Mouse (Mus musculus) left cerebral cortex, adult 11 months (tissue): ENCODE measurements around the gene Gcsam.

ENCODE experiments used
- DNase-seq: peaks from one replicate; pipeline ENCODE4 v3.0.0; 2022; ENCODE audit warnings: low spot score

Gene Gcsam

DNA sequence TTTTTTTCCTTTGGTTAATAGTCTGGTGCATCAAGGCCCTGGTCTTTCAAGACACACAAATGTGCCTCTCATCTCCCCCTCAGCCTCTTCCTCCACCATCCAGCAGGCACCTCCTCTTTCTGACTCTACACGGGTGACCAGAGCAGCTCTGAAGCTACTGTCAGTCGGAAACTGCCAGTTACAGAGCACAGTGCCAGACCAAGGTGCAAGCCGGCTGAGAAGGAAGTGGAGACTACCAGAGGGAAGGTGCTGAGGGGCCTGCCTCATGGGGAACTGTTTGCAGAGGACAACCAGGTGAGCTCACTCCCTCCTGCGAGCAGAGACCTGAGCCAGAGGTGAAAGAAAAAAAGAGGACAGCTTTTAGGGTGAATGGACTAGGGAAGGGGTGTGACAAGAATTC is at the start of gene Gcsam:
Gene Gcsam (plus strand): TSS at position 114 of the 400 bp plus-strand sequence.
- DNase-seq = no peak

DNA sequence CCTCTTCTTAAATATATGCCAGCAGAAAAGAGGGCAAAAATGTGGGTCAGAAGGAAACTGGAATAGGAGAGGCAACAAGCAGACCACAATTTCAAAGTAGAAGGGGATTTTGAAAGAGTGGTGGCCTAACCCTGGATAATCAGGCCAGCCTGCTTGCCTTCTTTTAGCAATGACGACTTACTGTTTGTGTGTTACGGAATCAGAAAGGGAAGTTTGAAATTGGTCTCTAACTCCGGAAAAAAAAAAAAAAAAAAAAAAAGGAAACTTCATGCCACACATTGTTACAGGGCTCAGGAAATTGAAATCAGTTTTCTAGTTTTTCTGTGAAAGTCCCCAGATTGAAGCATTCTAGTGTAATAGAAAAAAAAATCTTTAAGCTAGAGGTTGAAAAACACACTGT is 48.4 kb upstream of the Gcsam start:
- no peak for DNase-seq

DNA sequence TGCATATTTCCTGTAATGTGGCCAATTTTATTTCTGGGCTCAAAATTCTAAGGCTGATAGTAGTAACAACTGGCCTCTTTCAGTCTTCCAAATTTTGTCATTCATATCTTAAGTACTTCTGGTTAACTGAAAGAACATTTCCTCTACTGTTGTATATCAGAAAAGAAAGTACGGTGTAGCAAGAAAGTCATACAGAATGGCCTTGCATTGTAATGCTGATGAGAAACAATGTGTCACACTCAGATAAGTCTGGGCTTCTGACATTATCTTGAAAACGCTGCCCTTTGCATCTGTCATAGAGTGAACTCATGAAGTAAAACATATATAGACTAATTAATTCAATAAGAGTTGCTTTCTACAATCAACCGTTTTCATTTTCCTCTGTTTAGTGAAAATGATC is 37.9 kb upstream of the Gcsam start:
- DNase-seq = no peak

DNA sequence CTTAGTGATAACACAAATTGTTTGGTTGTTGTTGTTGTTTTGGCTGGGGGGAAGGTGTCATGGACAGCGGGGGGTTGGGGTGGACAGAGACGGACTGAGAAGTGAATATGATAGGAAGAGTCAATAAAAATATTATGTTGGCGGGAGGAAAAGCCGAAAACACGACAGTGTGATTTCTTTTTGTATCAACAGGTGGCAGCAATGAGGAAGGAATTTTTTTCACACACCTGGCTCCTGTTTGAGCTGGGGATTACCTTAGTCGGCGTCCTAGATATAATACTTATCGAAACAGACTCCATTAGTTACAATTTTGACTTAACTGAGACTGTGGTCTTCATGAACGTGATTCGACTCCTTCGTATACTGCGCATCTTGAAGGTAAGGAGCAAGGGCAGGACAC is 30.3 kb upstream of the Gcsam start:
- no peak for DNase-seq

DNA sequence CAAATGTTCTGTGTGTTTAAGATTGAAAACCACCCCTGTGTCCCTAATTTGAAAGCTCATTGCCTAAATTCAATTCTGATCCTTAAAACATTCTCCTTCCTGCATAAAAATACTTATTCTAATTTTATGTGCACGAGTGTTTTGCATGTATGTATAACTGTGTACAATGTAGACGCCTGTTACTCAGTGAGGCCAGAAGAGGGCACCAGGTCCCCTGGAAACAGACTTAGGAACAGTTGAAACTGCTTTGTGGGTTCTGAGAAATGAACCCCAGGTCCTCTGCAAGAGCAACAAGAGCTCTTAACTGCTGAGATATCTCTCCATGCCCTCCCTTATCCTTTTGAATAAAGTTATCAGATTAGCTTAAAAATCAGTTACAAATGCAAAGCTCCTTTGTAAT is 27.7 kb upstream of the Gcsam start:
- DNase-seq = no peak

DNA sequence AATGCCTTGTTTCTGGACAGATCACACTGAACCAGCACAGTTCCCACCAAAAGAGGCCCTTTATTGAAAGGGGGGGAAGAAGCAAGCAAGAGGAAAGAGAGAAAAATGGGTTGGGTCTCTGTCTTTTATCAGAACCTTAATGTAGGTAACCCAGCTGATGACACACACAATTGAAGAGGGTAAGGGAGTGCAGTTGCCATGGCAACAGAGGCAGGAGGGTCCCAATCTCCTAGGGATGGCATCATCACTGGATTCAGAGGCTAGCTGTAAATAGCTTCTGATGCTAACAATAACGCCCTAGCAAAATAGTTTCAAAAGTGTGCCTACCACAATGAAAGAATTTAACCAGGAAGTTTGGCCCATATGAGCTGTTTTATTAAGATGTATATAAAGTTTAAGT is 16.5 kb upstream of the Gcsam start:
- no peak for DNase-seq

DNA sequence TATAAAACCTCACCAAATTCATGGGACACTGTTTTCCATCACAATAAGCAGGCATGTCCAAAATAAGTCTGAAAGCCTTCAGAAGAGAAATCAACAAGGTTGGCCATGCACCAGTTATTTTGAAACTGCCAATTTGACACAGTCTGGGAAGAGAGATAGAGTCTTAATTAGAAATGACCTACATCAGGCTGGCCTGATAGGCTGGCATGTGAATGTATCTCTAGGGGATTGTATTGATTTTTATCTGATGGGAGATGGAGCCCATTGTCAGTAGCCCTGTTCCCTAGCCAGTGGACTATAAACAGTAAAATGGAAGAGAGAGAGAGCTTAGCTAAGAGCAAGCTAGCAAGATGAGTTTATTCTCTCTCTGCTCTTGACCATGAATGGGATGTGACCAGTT is 14.7 kb upstream of the Gcsam start:
- no peak for DNase-seq

DNA sequence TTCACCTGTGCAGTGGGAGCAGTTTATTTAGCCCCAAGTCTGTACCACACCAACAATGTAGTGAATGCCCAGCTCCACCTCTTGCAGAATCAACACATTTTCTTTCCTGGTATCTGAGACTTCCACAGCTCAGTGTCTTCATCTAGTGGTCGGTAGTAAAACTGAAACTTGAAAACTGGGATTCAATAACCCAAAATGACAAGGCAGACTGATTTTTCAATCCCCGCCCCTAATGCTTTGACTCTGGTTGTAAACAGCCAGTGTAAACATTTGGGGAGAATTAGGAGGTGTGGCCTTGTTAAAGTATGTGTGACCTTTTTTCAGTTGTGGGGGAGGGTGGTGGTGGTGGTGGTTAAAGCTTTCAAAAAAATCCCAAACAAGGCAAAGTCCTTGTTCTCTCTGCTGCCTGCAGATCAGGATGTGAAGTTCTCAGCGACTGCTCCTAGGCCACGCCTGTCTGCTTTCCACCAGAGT is 1.7 kb upstream of the Gcsam start:
- peak; percentile 19 for DNase-seq

DNA sequence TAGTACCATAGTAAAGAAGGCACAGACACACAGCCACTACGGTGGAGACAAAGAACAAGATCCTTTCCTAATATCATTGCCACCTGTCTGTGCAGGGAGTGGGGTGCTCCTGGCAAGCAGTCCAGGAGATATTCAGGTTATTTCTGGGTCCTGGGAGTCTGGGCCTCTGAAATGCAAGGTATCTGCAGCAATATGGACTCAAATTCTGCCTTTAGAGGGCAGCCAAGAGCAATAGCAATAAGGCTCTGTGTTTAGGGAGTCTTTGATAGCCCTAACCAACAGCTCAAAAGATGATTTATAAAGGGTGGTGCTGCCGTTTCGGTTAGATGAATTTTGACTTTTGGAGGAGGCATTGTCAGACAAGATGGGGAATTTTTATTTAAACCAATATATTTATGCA is 880 bp upstream of the Gcsam start:
- DNase-seq = no peak

DNA sequence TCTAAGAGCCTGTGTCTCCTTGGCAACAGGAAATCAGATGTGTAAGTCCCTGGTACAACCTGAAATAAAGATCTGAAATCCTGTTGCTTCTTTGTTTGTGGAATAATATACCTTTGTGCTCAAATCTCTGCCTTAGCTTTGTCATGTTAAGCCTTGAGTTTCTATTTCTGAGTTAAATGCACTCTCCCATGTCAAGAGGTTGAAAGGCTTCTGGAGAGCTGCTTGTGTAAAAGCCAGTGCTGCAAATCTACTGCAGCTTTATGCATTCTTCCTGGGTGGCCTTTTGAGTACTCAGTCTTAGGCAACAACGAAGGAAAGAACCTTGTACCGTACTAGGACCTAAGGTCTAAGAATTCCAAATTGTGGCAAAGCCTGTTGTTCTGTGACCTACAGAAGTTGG is 3.1 kb downstream of the Gcsam start:
- DNase-seq = no peak

DNA sequence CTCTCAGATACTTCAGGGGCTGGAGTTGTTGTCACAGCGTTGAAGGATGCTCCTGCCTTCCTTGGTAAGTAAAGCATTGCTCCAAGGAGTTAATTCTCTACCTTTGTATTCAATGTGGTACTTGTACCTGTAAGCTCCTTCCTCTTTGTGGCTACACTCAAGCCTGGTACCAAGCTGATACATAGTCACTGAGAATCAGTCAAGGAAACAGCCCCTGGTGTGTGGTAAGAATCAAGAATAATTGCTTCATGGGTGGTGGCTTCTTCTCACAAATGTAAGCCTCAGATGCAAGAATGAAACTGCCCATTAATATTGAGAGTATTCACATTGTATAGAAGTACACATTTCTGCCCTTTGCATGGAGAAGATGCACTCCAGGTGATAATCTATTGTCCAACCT is 5.8 kb downstream of the Gcsam start:
- DNase-seq = no peak

DNA sequence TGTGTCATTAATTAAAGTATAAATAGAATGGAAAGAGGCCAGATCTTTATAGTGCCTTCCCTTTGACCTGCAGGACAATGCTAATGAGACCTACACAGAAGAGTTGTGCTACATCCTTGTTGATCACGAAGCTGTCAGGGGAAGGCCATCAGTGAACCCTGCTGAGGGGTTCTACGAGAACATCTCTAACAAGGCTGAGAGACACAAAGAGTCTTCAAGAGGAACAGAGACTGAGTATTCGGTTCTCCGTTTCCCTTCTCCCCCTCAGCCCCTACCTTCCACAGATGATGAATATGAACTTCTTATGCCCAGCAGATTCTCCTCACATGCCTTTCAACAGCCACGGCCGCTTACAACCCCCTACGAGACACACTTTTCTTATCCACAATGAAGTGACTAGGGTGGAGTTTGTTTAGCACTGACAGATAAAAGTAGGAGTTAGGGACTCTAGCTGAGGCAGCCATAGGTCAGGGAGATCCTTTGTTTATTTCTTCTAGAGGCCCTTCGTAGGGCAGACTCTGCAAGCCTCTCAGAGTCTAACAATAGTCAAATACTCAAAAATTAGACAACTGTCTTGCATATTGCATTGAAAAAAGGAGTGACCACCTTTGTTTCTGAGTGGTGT is 9.7 kb downstream of the Gcsam start:
- no peak for DNase-seq

DNA sequence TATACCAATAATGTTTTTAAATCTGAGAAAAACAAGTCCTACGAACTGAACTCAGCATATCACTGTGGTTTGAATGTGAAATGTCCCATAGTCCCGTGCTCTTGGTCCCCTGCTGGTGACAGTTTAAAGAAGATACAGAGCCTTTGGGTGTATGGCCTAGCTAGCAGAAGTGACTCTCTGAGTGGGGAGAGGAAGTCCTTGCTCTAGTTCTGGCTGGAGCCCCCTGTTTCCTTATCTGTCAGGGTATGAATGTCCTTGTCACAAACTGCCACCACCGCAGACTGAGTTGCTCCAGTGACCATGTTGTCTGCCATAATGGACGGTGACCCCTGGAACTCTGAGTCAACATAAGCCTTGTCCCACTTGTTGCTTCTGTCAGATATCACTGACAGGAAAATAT is 13.1 kb downstream of the Gcsam start:
- no peak for DNase-seq

DNA sequence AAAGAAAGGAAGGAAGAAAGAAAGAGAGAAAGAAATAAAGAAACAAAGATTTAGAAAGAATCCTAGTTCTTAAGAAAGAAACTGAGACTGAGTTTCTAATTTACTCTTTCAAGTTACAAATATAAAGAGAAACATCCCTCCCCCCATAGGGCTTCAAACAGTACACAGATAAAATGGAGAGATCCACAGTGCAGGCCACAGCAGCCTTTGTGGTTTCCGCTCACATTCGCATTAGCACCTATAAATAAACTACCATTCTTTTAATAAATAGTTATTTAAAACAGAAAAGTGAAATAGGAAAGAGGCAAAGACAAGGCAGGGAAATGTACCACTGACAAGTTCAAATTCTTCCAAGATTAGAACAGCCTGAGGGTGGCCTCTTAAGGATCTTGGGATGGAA is 14.6 kb downstream of the Gcsam start:
- DNase-seq = no peak

DNA sequence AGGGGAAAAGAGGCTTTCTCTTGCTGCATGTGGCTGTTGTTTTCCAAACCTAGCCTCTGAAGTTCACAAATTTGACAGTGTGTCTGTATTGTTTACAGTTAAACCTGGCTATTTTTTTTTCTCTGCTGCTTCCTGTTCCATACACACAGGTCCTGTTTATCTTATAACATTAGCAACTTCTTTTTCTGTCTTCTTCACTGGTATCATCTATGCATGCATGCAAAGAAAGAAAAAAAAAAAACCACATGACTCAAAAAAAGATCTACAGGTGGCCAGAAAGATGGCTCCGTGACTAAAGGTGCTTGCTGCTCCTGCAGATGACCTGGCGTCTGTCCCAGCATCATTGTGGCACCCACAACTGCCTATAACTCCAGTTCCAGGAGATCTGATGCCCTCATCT is 15.2 kb downstream of the Gcsam start:
- no peak for DNase-seq

DNA sequence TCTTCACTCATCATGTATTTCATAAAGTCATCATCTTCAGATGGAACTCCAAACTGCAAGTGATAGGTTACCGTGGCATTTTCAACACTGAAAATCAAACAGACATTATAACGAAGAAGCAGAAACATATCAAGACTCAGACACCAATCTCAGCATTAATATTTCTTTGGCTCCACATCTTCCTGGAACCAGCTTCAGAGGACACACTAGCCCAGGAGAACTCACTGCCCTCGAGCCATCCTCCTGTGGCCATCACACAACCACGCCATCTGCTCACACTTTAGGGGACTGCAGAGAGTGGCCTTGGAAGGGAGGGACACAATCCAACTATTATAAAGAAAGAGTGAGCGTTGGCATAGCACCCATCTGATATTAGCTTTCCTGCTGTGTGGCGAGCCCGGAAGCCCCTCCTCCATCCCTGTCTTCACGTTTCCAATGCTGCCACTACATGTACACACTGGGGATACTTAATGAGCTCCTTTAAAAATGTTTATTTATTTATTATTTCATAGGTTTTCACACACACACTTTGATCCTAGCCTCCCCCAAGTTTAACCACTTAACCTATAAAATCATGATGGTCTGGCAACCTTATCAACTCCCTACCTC is 19.4 kb downstream of the Gcsam start:
- DNase-seq = no peak

DNA sequence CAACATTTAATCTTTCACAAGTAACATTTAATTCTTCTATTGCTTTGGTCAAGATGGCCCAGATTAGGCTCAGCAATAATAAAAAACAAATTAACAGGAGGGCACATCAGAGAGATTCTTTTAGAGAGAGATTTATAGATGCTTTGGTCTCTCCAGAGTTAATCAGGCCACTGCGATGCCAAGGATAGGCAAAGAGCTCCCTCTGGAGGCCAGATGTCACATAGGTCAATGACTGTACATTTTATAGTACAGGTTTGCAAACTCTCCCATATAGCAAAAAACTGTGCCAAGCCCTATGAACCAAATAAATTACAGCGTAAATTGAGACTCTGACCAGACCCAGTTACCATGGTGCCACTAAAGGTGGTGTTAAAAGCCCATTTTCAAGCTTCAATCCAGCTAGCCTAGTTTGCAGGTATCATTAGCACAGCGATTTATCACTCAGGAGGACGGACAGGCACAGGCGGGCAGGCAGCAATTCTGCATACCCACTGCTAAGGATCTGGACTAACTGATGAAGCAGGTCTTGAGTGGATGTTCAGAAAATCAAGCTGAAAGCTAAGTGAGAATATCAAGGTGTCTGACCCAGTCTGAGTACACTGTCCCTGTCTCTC is 20.3 kb downstream of the Gcsam start:
- DNase-seq = peak; percentile 39

DNA sequence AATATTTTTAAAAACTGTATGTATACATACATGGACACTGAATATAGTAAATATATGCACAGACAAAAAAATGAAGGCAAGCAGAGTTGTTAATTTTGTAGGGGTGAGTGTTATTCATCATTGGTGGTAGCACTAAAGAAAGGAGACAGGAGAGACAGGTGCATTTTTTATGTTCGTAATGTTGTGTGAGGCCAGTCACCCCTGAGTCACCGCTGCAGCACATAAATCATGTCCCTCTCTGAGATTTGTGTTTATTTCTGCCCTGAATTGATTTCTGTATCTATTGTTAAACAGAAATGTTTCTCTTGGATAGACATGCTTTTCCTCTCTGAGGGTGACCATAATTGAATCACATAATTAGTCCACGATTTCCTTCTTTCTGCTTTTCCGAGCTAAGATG is 22.2 kb downstream of the Gcsam start:
- DNase-seq = no peak

DNA sequence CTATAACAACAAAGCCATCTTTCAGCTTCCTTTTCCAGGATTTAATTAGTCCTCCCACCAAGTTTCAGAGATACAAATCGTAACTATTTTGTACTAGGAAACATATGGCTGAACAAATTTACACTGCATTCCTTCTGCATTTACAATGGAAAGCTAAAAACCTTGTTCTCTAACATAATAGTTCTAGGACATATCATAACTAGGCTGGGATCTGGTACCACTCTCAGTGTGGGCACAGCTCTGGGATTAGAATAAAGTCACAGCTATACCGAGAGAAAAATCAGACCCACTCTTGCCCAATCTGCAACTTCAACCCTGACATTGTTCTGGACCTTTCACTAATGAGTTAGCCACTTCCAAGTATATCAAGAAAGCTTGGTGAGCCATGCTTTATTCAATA is 25.6 kb downstream of the Gcsam start:
- DNase-seq = no peak

DNA sequence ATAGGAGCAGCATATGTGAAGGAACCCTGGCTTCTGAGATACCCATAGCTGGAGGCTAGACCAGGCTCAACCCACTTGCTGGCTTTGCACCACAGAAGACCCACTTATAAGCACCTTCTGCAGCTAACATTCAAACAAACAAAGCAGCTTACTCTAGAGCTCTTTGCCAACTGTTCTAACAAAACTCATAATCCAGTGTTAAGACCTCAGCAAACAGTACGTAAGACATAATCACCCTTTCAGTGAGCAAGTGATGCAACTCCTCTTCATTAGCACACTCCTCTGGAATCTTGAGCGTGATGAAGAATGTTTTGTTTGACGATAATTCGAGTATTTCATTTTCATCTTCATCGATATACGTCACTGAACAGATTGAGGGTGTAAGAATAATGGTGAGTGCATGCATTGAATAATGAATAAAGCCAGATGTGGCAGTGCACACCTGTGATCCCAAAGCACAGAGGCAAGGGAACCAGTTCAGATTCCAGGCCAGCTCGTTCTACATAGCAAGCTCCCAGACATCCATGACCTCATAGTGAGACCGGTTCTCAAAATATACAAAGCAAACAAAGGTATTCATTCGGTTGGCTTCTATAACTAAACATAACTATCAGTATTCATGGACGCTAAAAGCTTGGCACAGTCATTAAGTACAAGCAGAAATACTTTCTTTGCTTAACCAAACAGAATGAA is 30.0 kb downstream of the Gcsam start:
- no peak for DNase-seq

DNA sequence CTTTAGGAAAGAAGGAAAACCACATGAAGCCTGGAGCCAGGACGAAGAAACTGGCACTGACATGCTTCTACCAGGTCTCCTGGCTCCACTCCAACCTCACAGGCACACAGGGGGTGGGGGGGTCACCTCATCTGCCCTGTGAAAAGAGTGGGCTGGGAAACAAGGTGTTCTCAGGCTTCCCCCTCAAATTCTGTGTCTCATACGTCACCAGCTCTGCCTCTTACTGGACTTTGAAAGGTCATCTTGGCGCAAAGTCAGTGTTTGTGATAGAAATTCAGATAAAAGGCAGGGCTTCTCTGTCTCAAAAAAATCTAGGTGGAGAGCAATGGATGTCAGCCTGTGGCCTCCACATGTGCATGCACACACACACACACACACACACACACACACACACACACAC is 31.1 kb downstream of the Gcsam start:
- DNase-seq = no peak

DNA sequence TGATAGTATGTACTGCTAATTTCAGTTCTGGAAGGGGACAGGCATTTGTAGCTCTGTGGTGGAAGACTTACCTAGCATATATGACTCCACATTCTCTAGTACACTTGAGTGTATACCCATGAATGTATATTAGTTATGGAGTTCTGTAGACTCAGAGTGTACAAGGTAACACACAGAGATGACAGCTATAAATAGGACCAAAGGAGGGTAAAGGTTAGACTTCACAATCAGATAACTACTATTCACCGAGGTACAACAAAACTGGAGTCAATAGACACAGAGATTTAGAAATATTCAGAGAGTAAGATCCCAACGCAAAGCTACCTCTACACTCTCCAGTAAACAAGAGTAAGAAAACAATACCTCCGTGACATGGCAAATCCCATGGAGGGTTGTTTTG is 33.8 kb downstream of the Gcsam start:
- DNase-seq = no peak

DNA sequence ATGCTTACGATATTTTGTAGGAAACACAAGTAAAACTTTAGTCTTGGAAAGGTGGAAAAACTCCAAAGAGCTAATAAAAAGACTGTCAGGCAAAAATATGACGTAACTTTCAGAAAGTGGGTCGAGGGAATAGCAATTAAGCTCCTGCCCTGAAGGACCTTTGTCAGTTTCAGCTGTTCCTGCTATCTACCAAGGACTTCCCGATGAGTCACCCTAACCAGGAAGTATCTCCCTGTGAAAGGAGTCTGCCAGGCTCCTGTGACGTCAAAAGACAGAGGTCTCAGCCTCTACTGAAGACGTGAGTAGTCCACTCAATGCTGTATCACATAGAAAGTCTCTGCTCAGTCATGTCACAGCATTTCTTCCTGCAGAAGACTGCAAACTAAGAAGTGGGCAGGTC is 34.2 kb downstream of the Gcsam start:
- DNase-seq = no peak
